13 mouse cellular contexts compared by ENCODE assay signal in the genomic region with DNA sequence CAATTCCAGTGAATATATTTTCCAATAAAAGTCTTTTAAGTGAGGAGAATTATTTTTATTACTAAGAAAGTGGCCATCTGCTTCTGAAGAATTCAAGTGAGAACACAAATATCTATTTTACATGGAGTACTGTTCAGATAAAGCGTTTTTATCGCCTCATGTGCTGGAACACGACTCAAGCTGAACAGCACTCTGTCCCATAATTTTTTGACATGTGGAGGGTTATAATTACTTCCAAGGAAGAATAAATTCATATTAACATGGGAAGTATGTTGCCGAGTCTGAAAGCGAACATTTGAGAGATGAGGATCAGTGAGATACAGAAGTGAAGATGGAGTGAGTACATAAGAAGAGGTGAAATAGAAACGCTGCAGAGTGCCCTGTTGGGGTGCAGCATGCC.
"Had no signal": no experiment of that assay in that cellular context is flagged by ENCODE, and none has a peak within 500 bp of the region (broad histone marks: within the 10 kb centered on the region; RNA-seq: fewer than 3 reads in every experiment).

No protein-coding gene starts in this region.

- H3K4me2 ChIP-seq: kidney, embryonic 15.5 days; liver, embryonic 13.5 days; midbrain, embryonic 11.5 days had no signal

- DNase-seq: kidney, adult 8-10 months; kidney, postnatal 10 days; kidney, postnatal 36 days; liver, embryonic 13.5 days; lung, adult 2 months; lung, postnatal 14 days; lung, postnatal 4 days; midbrain, embryonic 14.5 days; thymus, adult 2 months; thymus, postnatal 25 days had no signal

- ATAC-seq: intestine, postnatal 0 days had no signal

- H3K4me3 ChIP-seq: kidney, embryonic 15.5 days; liver, embryonic 13.5 days had no signal

- H3K4me1 ChIP-seq: kidney, embryonic 15.5 days; liver, embryonic 13.5 days had no signal

- H3K9ac ChIP-seq: kidney, embryonic 15.5 days; liver, embryonic 13.5 days had no signal

- H3K27ac ChIP-seq: kidney, embryonic 15.5 days; liver, embryonic 13.5 days had no signal

- H3K36me3 ChIP-seq: kidney, embryonic 15.5 days; liver, embryonic 13.5 days had no signal

- H3K27me3 ChIP-seq: kidney, embryonic 15.5 days; liver, embryonic 13.5 days had no signal

- H3K9me3 ChIP-seq: kidney, embryonic 15.5 days; liver, embryonic 13.5 days had no signal
